Mouse (Mus musculus) neural tube, embryonic 12.5 days (tissue): ENCODE measurements at regions not wholly inside any gene's neighbourhood (a gene's known extent, or its start where the extent isn't known, plus 50 kb on each side); places are given as distances from the start of the nearest gene placed in this dataset.

Experiments used
- ATAC-seq: fragments of 200-750 bp; cut with Nextera tagmentation; 2 replicates; pipeline ENCODE4 v1.8.0; 2017; ENCODE audit warnings: low read depth, mild to moderate bottlenecking, moderate TSS enrichment, moderate library complexity; ENCODE audit not compliant: low FRiP score
- H3K27ac ChIP-seq: fragments of 300-500 bp; sonication (generic); 2 replicates; pipeline ENCODE4 v1.5.1; 2016
- H3K27me3 ChIP-seq: fragments of 300-500 bp; sonication (generic); replicated peaks from 2 replicates; pipeline ENCODE4 v1.6.1; 2016; ENCODE audit warnings: mild to moderate bottlenecking
- H3K36me3 ChIP-seq: fragments of 300-500 bp; sonication (generic); 2 replicates; pipeline ENCODE4 v1.6.1; 2016; ENCODE audit warnings: mild to moderate bottlenecking
- H3K4me1 ChIP-seq: fragments of 300-500 bp; sonication (generic); 2 replicates; pipeline ENCODE4 v1.6.1; 2016
- H3K4me2 ChIP-seq: fragments of 300-500 bp; sonication (generic); replicated peaks from 2 replicates; pipeline ENCODE4 v1.6.1; 2016; ENCODE audit warnings: mild to moderate bottlenecking
- H3K4me3 ChIP-seq: fragments of 300-500 bp; sonication (generic); 2 replicates; pipeline ENCODE4 v1.5.1; 2016
- H3K9ac ChIP-seq: fragments of 300-500 bp; sonication (generic); 2 replicates; pipeline ENCODE4 v1.6.1; 2016; ENCODE audit warnings: mild to moderate bottlenecking
- H3K9me3 ChIP-seq: fragments of 300-500 bp; sonication (generic); 2 replicates; pipeline ENCODE4 v1.6.1; 2016; ENCODE audit warnings: mild to moderate bottlenecking
- WGBS: fragments of 180-500 bp; shearing (Covaris S2); methylation state at CpG from one replicate; pipeline ENCODE4 v1.1.7; 2016; 5-methylcytosine and 5-hydroxymethylcytosine counted together

DNA sequence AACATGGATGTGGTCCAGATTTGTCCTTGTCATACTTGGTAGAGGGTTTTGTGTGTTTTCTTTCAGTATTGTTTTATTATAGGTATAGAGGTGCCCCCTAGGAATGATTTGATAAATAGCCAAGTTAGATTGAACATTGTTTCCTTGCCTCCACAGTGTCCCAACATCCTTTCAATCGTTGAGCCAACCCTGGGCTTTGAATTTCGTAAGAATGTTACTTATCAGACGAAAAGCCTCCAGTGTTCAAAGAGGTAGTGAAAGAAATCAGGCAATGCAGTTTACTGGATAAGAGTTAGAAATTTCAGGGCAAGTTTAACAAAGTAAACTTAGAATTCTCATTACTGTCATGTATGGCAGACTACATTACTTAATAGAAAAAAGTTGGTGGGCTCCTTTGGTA is 144.2 kb upstream of the Xrcc4 start:
- Histone ChIP-seq H3K36me3 (no peaks in the 10 kb centered on the region), H3K27me3 (no peaks in the 10 kb centered on the region), H3K9me3 (no peaks in the 10 kb centered on the region), H3K4me1 (no peaks in the 10 kb centered on the region), H3K9ac (no peak overlapping the region), H3K4me3 (no peak overlapping the region), H3K4me2 (no peak overlapping the region), H3K27ac (no peak overlapping the region)
- ATAC-seq, result no peak
- WGBS, result 87% methylated on average over 3 of the region's 3 CpGs

DNA sequence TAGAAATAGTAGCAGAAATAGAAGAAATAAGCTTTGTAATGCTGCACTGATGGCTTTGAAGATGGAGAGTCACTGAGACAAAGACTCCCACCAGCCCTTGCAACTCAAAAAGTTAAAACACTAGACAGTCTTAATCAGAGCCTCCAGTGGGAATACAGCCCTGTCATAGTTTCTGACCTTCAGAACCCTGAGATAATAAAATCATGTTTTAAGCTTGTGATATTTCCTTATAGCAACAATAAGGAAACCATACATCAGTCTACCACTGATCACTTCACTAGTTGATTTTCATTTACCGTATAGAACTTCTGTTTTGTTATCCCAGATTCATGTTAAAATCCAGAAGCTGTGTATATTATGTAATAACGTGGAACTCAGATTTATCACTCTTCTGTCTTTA is 139.7 kb upstream of the Xrcc4 start:
- WGBS, result 88% methylated on average over 2 of the region's 2 CpGs
- H3K4me3 ChIP-seq, result no peak overlapping the region
- H3K9ac ChIP-seq, result no peak overlapping the region
- no peaks in the 10 kb centered on the region for H3K36me3 ChIP-seq
- H3K4me2 ChIP-seq, result no peak overlapping the region
- no peaks in the 10 kb centered on the region for H3K9me3 ChIP-seq
- no peaks in the 10 kb centered on the region for H3K4me1 ChIP-seq
- no peak overlapping the region for H3K27ac ChIP-seq
- ATAC-seq, result no peak
- no peaks in the 10 kb centered on the region for H3K27me3 ChIP-seq

DNA sequence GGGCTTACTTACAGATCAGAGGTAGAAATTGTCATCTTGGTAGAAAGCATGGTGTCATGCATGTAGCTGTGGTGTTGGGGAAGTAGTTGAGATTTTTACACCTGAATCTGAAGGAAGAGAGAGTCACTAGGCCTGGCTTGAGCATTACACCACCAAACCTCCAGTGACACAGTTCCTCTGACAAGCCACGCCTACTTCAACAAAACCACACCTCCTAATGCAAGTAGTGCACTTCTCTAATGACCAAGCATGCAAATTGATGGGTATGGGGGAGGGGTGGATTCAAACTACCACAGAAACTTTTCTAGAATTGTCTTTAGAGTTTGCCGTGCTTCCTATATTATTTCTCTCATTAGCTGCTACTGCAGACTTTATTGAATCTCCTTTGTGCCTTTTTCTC is 136.8 kb upstream of the Xrcc4 start:
- no peaks in the 10 kb centered on the region for H3K9me3 ChIP-seq
- ATAC-seq, result no peak
- WGBS, result 67% methylated on average over 2 of the region's 2 CpGs

DNA sequence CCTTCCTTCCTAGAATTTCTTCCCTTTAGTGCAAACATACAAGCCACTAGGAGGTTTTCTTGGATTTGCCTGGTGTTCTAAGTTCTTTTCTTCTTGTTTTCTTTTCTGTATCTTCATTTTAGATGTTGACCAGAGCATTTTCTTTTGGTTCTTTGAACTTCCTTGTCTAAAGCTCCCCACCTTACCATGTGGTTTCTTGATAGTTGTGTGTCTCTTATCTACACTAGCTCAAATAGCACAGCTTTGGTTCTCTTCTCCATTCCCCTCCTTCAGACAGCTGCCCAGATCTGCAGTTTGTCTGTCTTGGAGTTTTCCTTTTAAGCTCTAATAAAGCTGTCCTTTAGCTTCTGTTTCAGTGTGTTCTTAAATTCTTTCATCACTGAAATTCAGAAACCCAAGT is 123.0 kb upstream of the Xrcc4 start:
- Histone ChIP-seq H3K4me1 (no peaks in the 10 kb centered on the region), H3K4me2 (no peak overlapping the region), H3K27ac (no peak overlapping the region), H3K9ac (no peak overlapping the region), H3K36me3 (no peaks in the 10 kb centered on the region), H3K9me3 (no peaks in the 10 kb centered on the region), H3K4me3 (no peak overlapping the region), H3K27me3 (no peaks in the 10 kb centered on the region)
- ATAC-seq, result no peak

More for the DNA sequence above, 136.8 kb upstream of the Xrcc4 start:
- no peak overlapping the region for H3K9ac ChIP-seq
- H3K27ac ChIP-seq, result no peak overlapping the region
- H3K36me3 ChIP-seq, result no peaks in the 10 kb centered on the region
- H3K4me3 ChIP-seq, result no peak overlapping the region
- H3K27me3 ChIP-seq, result no peaks in the 10 kb centered on the region
- no peak overlapping the region for H3K4me2 ChIP-seq
- no peaks in the 10 kb centered on the region for H3K4me1 ChIP-seq

DNA sequence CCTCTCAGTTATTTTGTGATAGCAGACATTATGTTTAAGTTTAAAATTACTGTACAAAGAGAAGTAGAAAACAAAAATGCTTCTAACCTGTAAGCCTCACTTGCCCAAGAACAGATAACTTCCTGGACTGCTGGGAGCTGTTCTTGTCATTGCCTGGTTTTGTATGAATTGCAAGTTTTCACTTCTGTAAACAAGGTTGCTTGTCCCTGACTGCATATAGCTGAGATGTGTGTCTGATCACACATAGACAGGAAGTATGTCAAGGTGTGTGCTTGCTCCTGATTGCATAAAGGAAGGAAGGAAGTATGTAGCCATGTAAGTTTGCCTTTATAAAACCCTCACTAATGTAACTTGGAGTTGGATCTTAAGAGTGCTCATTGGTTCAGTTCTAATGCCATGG is 118.5 kb upstream of the Xrcc4 start:
- H3K9me3 ChIP-seq, result no peaks in the 10 kb centered on the region
- H3K36me3 ChIP-seq, result no peaks in the 10 kb centered on the region
- no peaks in the 10 kb centered on the region for H3K27me3 ChIP-seq
- no peak overlapping the region for H3K4me2 ChIP-seq
- no peaks in the 10 kb centered on the region for H3K4me1 ChIP-seq
- no peak overlapping the region for H3K4me3 ChIP-seq
- no peak for ATAC-seq
- H3K27ac ChIP-seq, result no peak overlapping the region
- no peak overlapping the region for H3K9ac ChIP-seq
